Mouse (Mus musculus) thymus, adult 2 months (tissue): ENCODE measurements around the gene Klk7.

Experiments
- CTCF ChIP-seq: fragments of 200-500 bp; IDR thresholded peaks from 2 replicates; pipeline ENCODE4 v1.5.1; 2012; ENCODE audit warnings: mild to moderate bottlenecking, control low read depth, low read length, moderate library complexity, borderline replicate concordance; ENCODE audit not compliant: control insufficient read depth, poor library complexity, insufficient read depth; ENCODE audit errors: extremely low read depth
- POLR2A ChIP-seq: fragments of 200-500 bp; IDR thresholded peaks from 2 replicates; pipeline ENCODE4 v1.6.1; 2012; ENCODE audit warnings: mild to moderate bottlenecking, low read length, control low read depth, moderate library complexity; ENCODE audit not compliant: control insufficient read depth, poor library complexity, insufficient read depth; ENCODE audit errors: extremely low read depth

DNA sequence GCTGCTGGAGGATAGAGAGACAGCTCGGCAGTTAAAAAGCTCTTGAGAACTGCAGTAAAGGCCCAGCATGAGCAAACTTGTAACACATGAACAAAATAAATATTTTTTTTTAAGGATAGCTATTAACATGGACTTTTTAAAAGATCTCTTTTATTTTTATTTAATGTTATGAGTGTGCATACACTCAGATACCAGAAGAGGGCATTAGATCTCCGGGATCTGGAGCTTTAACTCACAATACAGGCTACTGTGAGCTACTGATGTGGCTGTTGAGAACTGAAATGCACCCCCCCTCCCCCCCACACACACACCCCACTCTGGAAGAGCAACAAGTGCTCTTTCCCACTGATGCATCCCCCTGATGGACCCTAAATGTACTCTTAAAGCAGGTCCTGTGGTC lies 21.8 kb upstream of the Klk7 start:
- TF ChIP-seq POLR2A, result no peak
- TF ChIP-seq CTCF, result no peak
